Mouse (Mus musculus) lung, embryonic 15.5 days (tissue): ENCODE data around the gene Retsat. TPM values are rescaled to one million over a fixed set of nuclear protein-coding genes. Genes with fewer than 3 reads are reported as not detected.
A peak's percentile ranks its signal among the peaks of the same experiment; 100 is the strongest.

Experiments
- ATAC-seq: fragments of 200-750 bp; cut with Nextera tagmentation; 2 replicates; pipeline ENCODE4 v1.8.0; 2017; ENCODE audit warnings: moderate number of reproducible peaks, borderline replicate concordance; ENCODE audit not compliant: low FRiP score, low TSS enrichment; ENCODE audit errors: extremely low read depth
- H3K27ac ChIP-seq: fragments of 300-500 bp; sonication (generic); 2 replicates; pipeline ENCODE4 v1.5.1; 2015; ENCODE audit warnings: moderate library complexity, mild to moderate bottlenecking, inconsistent platforms
- H3K27me3 ChIP-seq: fragments of 300-500 bp; sonication (generic); 2 replicates; pipeline ENCODE4 v1.6.1; 2015; ENCODE audit warnings: inconsistent platforms
- H3K36me3 ChIP-seq: fragments of 300-500 bp; sonication (generic); 2 replicates; pipeline ENCODE4 v1.6.1; 2015; ENCODE audit warnings: inconsistent platforms
- H3K4me1 ChIP-seq: fragments of 300-500 bp; sonication (generic); 2 replicates; pipeline ENCODE4 v1.6.1; 2015; ENCODE audit warnings: inconsistent platforms
- H3K4me2 ChIP-seq: fragments of 300-500 bp; sonication (generic); 2 replicates; pipeline ENCODE4 v1.6.1; 2015; ENCODE audit warnings: inconsistent platforms, mild to moderate bottlenecking, moderate library complexity
- H3K4me3 ChIP-seq: fragments of 300-500 bp; sonication (generic); 2 replicates; pipeline ENCODE4 v1.5.1; 2015; ENCODE audit warnings: mild to moderate bottlenecking, inconsistent platforms
- H3K9ac ChIP-seq: fragments of 300-500 bp; sonication (generic); 2 replicates; pipeline ENCODE4 v1.6.1; 2015; ENCODE audit warnings: inconsistent platforms
- H3K9me3 ChIP-seq: fragments of 300-500 bp; sonication (generic); 2 replicates; pipeline ENCODE4 v1.6.1; 2016; ENCODE audit warnings: inconsistent platforms
- WGBS: fragments of 180-500 bp; shearing (Covaris S2); methylation state at CpG from one replicate; pipeline ENCODE4 v1.1.7; 2015; 5-methylcytosine and 5-hydroxymethylcytosine counted together
- polyA plus RNA-seq: library from polyadenylated mRNA; unstranded; fragments of >200 nt; fragmentation: Nextera tagmentation; extraction: Ambion mirVana; gene quantifications from 2 replicates; pipeline ENCODE4 v1.2.1, GENCODE M21; 2015

Gene Retsat
- polyA plus RNA-seq, 1 experiment from 2014 or later, result 18.8 TPM

DNA sequence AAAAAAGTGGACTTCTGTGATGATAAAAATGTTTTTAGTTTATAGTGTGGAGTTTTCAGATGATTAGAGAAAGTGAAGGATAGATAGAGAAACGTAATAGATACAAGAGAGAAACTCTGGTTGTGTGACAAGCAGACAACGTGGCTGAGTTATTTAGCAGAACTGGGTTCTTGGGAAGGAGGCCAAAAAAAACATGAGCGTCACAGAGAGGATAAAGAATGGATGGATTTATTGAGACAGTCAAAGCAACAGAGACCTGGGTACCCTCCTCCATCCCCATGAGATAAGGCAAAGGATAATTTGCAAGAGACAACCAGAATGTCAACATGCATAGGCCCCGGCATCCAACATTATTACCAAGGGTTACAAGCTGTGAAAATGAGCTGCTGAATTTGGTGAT lies 12.0 kb downstream of the Retsat start:
- ATAC-seq, result no peak
- peaks cover 67% of the 10 kb centered on the region for H3K36me3 ChIP-seq
- H3K4me3 ChIP-seq, result no peak overlapping the region
- H3K4me1 ChIP-seq, result peaks cover 15% of the 10 kb centered on the region
- H3K27ac ChIP-seq, result no peak overlapping the region
- no peak overlapping the region for H3K9ac ChIP-seq
- no peaks in the 10 kb centered on the region for H3K27me3 ChIP-seq
- 52% methylated on average over 4 of the region's 4 CpGs for WGBS
- H3K9me3 ChIP-seq, result no peaks in the 10 kb centered on the region
- no peak overlapping the region for H3K4me2 ChIP-seq

- H3K4me2 ChIP-seq, result peak overlapping the region; percentile 73
- H3K27ac ChIP-seq, result no peak overlapping the region
- H3K4me3 ChIP-seq, result peak overlapping the region; percentile 75
- peaks cover 47% of the 10 kb centered on the region for H3K4me1 ChIP-seq
- peaks cover 31% of the 10 kb centered on the region for H3K36me3 ChIP-seq
- no peaks in the 10 kb centered on the region for H3K9me3 ChIP-seq
- no peak for ATAC-seq
- peak overlapping the region; percentile 81; the same call in 1 of the 2 replicates for H3K9ac ChIP-seq
- no peaks in the 10 kb centered on the region for H3K27me3 ChIP-seq
- 45% methylated on average over 2 of the region's 2 CpGs for WGBS
Observed at GRCm38 (mm10) chr6:72615151-72615550, 16.9 kb downstream of the Retsat start.

DNA sequence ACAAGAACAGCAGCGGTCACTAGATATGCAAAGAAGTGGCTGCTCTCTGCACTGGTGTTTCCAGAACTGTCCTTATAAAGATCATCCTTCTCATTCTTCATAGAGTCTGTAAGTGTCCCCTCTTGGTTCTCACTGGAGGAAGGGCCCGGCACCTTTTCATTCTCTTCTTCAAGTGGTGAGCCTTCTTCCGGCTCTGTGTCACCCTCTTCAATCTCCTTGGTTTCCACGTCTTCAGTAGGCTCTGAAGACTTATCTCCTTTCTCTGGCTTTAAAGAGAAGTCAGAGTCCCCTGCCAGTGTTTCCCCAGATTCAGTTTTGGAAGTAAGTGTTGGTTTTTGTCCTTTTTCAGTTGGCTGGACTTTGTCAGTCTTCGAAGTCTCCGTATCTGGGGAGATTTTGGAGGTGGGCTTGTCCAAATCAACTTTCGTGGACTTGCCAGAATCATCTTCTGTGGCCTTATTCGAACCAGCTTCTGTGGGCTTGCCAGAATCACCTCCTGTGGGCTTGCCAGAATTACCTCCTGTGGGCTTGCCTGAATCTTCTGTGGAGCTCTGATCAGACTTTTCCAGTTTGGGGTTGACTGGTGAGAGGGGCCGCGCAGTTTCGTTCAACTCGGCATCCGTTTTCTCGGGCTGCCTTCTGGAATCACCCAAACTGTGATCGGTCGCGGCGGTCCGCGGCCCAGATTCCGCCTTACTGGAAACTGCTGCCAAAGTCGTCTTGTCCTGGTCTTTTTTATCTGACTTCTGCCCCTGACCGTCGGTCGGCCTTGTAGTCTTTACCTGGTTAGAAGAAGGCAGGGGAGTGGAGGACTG lies 17.5 kb downstream of the Retsat start:
- no peak for ATAC-seq
- 17% methylated on average over 25 of the region's 25 CpGs for WGBS
- H3K9ac ChIP-seq, result peak overlapping the region; percentile 81
- H3K4me3 ChIP-seq, result peak overlapping the region; percentile 75
- H3K27ac ChIP-seq, result no peak overlapping the region
- H3K4me1 ChIP-seq, result peaks cover 51% of the 10 kb centered on the region
- peaks cover 25% of the 10 kb centered on the region for H3K36me3 ChIP-seq
- H3K9me3 ChIP-seq, result no peaks in the 10 kb centered on the region
- H3K4me2 ChIP-seq, result peak overlapping the region; percentile 73
- H3K27me3 ChIP-seq, result no peaks in the 10 kb centered on the region

DNA sequence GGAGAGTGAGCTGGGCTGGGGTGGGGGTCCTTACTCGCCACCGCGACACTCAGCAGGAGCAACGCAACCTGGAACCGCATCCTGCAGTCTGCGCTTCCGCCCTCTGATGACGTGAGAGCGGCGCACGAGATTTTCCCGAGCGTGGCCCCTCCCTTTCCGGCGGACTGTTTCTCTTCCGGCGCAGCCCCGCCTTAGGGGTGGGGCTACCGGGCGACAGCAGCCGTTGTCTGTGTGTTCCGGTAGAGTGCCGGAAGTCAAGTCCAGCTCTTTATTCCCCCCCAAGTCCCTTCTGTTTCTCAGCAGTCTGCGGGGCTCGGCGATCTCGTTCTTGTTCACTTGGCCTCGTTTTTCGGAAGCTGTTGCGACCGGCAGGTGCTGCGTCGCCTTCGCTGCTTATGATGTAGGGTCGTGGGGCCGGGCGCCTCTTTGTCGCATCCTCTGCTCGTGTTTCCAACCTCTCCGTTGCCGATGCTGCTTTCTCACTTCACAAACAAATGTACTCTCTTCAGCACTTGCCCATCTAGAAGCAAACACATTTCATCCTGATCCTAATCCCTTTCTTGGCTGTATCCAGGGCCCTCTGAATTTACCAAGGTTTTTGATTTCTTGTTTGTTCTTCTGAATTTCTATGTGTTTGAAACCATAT lies 18.5 kb downstream of the Retsat start, which contains the start of gene Tgoln1:
TSS of gene Tgoln1 (minus strand) at position 358 of the 646 bp plus-strand sequence.
- H3K36me3 ChIP-seq, result peaks cover 15% of the 10 kb centered on the region
- under 1% methylated on average over 41 of the region's 41 CpGs for WGBS
- no peaks in the 10 kb centered on the region for H3K27me3 ChIP-seq
- peaks cover 55% of the 10 kb centered on the region for H3K4me1 ChIP-seq
- no peaks in the 10 kb centered on the region for H3K9me3 ChIP-seq
- peak within 1 kb of the TSS; percentile 94 for H3K27ac ChIP-seq
- peak within 1 kb of the TSS; percentile 73 for H3K4me2 ChIP-seq
- peak within 1 kb of the TSS; percentile 75 for H3K4me3 ChIP-seq
- ATAC-seq, result peak; percentile 95
- peak within 1 kb of the TSS; percentile 81 for H3K9ac ChIP-seq

DNA sequence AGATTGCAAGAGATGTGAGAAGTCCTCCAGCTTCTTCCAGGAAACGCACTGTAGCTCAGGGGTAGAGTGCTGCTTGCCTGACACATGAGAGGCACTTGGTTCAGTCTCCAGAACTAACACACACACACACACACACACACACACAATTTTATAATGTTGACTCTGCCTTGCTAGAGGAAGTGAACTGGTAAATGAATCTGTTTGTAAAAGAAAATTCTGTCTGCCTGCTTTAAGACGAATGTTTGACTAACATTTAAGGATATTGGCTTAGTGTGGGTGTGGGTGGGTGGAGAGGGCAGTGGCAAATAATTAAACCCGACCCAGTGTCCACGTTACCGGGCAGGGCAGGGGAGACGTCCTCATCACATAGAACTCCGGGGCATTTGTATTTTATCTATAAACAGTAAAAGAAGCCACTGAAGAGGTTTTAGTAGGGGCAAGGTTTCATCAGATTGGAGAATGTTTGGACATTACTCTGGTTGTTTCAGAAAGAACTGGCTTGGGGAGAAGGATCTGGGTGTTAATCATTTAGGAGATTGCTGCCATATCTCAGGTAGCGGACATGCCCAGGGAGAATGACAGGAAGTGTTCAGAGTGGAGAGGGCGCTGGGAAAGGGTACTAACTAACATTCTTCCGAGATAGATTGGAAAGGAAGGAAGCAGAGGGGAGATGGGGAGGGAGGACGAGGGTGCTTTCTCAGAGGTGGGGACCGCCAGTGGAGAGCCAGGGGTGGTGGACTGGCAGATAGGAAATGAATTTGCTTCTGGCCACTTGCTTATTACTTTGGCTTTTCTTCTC lies 21.7 kb downstream of the Retsat start:
- Histone ChIP-seq H3K9ac (no peak overlapping the region; the same call in 1 of the 2 replicates), H3K4me2 (peak overlapping the region; percentile 37)
- ATAC-seq, result no peak

DNA sequence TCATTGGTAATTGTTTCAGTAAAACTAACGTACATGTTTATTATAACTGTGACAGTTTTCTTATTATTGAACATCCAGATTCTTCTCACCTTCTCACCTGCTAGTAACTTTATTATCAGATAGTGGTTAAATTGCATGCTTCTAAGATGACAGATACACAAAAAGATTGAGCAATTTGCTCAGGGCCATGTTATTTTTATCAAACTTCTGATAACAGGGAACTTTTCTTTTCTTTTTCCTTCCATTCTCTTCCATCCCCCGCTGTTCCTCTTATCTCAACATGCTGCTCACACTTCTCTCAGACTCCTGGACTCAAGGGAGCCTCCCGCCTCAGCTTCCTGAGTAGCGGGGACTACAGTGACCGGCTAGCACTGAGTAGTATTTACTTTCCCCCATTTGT lies 22.6 kb downstream of the Retsat start:
- Histone ChIP-seq H3K9ac (no peak overlapping the region), H3K9me3 (no peaks in the 10 kb centered on the region), H3K27ac (0 out of 2 replicates have a peak overlapping the region, but pooled peaks have one; percentile 9), H3K36me3 (no peaks in the 10 kb centered on the region), H3K4me1 (peaks cover 34% of the 10 kb centered on the region), H3K4me2 (no peak overlapping the region), H3K27me3 (no peaks in the 10 kb centered on the region), H3K4me3 (no peak overlapping the region)
- no peak for ATAC-seq
- 59% methylated on average over 5 of the region's 5 CpGs for WGBS

More for the DNA sequence above, 21.7 kb downstream of the Retsat start:
- Histone ChIP-seq H3K27ac (peak overlapping the region; percentile 83), H3K4me1 (peaks cover 44% of the 10 kb centered on the region), H3K4me3 (no peak overlapping the region), H3K27me3 (no peaks in the 10 kb centered on the region), H3K9me3 (no peaks in the 10 kb centered on the region), H3K36me3 (no peaks in the 10 kb centered on the region)
- 26% methylated on average over 12 of the region's 12 CpGs for WGBS

- Histone ChIP-seq H3K9me3 (no peaks in the 10 kb centered on the region), H3K27me3 (no peaks in the 10 kb centered on the region), H3K27ac (no peak overlapping the region), H3K4me2 (no peak overlapping the region), H3K9ac (no peak overlapping the region), H3K4me3 (no peak overlapping the region), H3K36me3 (peaks cover 17% of the 10 kb centered on the region), H3K4me1 (peaks cover 27% of the 10 kb centered on the region)
- WGBS, result 37% methylated on average over 3 of the region's 3 CpGs
- no peak for ATAC-seq
Observed at GRCm38 (mm10) chr6:72622917-72623316, 24.6 kb downstream of the Retsat start.

DNA sequence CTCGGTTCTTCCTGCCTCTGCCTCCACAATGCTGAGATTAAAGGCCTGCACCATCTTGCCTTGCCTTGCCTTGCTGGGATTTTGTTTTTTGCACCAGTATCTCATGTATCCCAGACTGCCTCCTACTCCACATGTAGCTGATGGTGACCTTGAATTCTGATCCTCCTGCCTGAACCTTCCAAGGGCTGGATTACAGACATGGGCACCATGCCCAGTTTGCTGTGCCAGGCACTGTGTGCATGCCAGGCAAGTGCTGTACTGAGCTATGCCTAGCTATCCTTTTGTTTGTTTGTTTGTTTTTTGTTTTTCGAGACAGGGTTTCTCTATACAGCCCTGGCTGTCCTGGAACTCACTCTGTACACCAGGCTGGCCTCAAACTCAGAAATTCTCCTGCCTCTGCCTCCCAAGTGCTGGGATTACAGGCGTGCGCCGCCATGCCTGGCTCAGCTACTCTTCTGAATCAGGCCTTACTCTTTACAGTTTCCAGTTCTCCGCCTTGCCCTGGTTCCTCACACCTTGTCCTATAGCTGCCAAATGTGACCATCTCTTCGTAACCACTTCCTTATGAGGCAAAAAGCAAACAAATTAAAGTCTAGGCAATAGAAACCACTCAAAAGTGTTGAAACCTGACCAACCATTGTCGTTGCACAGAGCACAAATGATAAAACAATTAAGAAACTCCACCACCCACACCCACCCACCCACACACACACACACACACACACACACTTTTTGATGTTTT lies 25.6 kb downstream of the Retsat start:
- WGBS, result 87% methylated on average over 8 of the region's 8 CpGs

GRCm38 (mm10) chr6:72626391-72626790 lies 28.1 kb downstream of the Retsat start:
- Histone ChIP-seq H3K27ac (no peak overlapping the region), H3K4me2 (no peak overlapping the region), H3K9me3 (no peaks in the 10 kb centered on the region), H3K4me1 (0 out of 2 replicates have a peak, but pooled peaks cover 4% of the 10 kb centered on the region), H3K4me3 (no peak overlapping the region), H3K9ac (no peak overlapping the region), H3K36me3 (peaks cover 43% of the 10 kb centered on the region), H3K27me3 (no peaks in the 10 kb centered on the region)
- 86% methylated on average over 7 of the region's 7 CpGs for WGBS
- no peak for ATAC-seq

More for the DNA sequence above, 25.6 kb downstream of the Retsat start:
- Histone ChIP-seq H3K9ac (no peak overlapping the region), H3K4me3 (no peak overlapping the region), H3K9me3 (no peaks in the 10 kb centered on the region), H3K27me3 (no peaks in the 10 kb centered on the region), H3K27ac (no peak overlapping the region), H3K4me2 (no peak overlapping the region), H3K4me1 (peaks cover 20% of the 10 kb centered on the region; the same call in 1 of the 2 replicates), H3K36me3 (peaks cover 18% of the 10 kb centered on the region)
- ATAC-seq, result no peak

GRCm38 (mm10) chr6:72627276-72627675 lies 29.0 kb downstream of the Retsat start:
- H3K27ac ChIP-seq, result no peak overlapping the region
- no peak overlapping the region for H3K4me3 ChIP-seq

GRCm38 (mm10) chr6:72630370-72630769 lies 32.1 kb downstream of the Retsat start:
- no peaks in the 10 kb centered on the region for H3K9me3 ChIP-seq
- H3K27ac ChIP-seq, result no peak overlapping the region
- no peaks in the 10 kb centered on the region for H3K27me3 ChIP-seq
- peaks cover 55% of the 10 kb centered on the region for H3K36me3 ChIP-seq
- no peak overlapping the region for H3K9ac ChIP-seq
- H3K4me3 ChIP-seq, result no peak overlapping the region
- no peak for ATAC-seq
- H3K4me2 ChIP-seq, result no peak overlapping the region
- WGBS, result 77% methylated on average over 2 of the region's 2 CpGs
- H3K4me1 ChIP-seq, result no peaks in the 10 kb centered on the region

More at GRCm38 (mm10) chr6:72627276-72627675, 29.0 kb downstream of the Retsat start:
- Histone ChIP-seq H3K9me3 (no peaks in the 10 kb centered on the region), H3K4me2 (no peak overlapping the region), H3K9ac (no peak overlapping the region), H3K36me3 (peaks cover 50% of the 10 kb centered on the region), H3K4me1 (no peaks in the 10 kb centered on the region), H3K27me3 (no peaks in the 10 kb centered on the region)
- 88% methylated on average over 16 of the region's 16 CpGs for WGBS
- no peak for ATAC-seq
